Mouse (Mus musculus) hindbrain, embryonic 16.5 days (tissue): ENCODE data around the gene Def8. TPM values are rescaled to one million over a fixed set of nuclear protein-coding genes. Genes with fewer than 3 reads are reported as not detected.
A peak's percentile ranks its signal among the peaks of the same experiment; 100 is the strongest.

Experiments used
- ATAC-seq: fragments of 200-750 bp; cut with Nextera tagmentation; 2 replicates; pipeline ENCODE4 v1.8.0; 2017; ENCODE audit warnings: moderate TSS enrichment, moderate library complexity
- H3K27ac ChIP-seq: fragments of 300-500 bp; sonication (generic); 2 replicates; pipeline ENCODE4 v1.5.1; 2014; ENCODE audit warnings: low read depth, mild to moderate bottlenecking, control low read depth, low read length, moderate library complexity
- H3K27me3 ChIP-seq: fragments of 300-500 bp; sonication (generic); replicated peaks from 2 replicates; pipeline ENCODE4 v1.6.1; 2014; ENCODE audit warnings: low read length; ENCODE audit not compliant: control insufficient read depth, insufficient read depth
- H3K36me3 ChIP-seq: fragments of 300-500 bp; sonication (generic); 2 replicates; pipeline ENCODE4 v1.6.1; 2014; ENCODE audit warnings: mild to moderate bottlenecking, low read length, moderate library complexity, mixed read lengths; ENCODE audit not compliant: control insufficient read depth, insufficient read depth
- H3K4me1 ChIP-seq: fragments of 300-500 bp; sonication (generic); 2 replicates; pipeline ENCODE4 v1.6.1; 2014; ENCODE audit warnings: low read depth, low read length; ENCODE audit not compliant: control insufficient read depth, insufficient read depth
- H3K4me2 ChIP-seq: fragments of 300-500 bp; sonication (generic); 2 replicates; pipeline ENCODE4 v1.6.1; 2014; ENCODE audit warnings: mild to moderate bottlenecking, low read length, control low read depth, moderate library complexity
- H3K4me3 ChIP-seq: fragments of 300-500 bp; sonication (generic); 2 replicates; pipeline ENCODE4 v1.5.1; 2014; ENCODE audit warnings: mild to moderate bottlenecking, low read length, control low read depth, moderate library complexity
- H3K9ac ChIP-seq: fragments of 300-500 bp; sonication (generic); 2 replicates; pipeline ENCODE4 v1.6.1; 2014; ENCODE audit warnings: low read depth, mild to moderate bottlenecking, control low read depth, low read length, moderate library complexity
- H3K9me3 ChIP-seq: fragments of 300-500 bp; sonication (generic); 2 replicates; pipeline ENCODE4 v1.6.1; 2014; ENCODE audit warnings: mild to moderate bottlenecking, low read length, moderate library complexity; ENCODE audit not compliant: control insufficient read depth
- WGBS: fragments of 180-500 bp; shearing (Covaris S2); extraction: QIAGEN DNeasy Blood & Tissue Kit; methylation state at CpG from one replicate; pipeline ENCODE4 v1.1.7; 2014; 5-methylcytosine and 5-hydroxymethylcytosine counted together
- polyA plus RNA-seq: library from polyadenylated mRNA; unstranded; fragments of >200 nt; fragmentation: Nextera tagmentation; extraction: Ambion mirVana; gene quantifications from 2 replicates; pipeline ENCODE4 v1.2.1, GENCODE M21; 2015

The Def8 gene
- polyA plus RNA-seq, 1 experiment from 2014 or later = 50.5 TPM

- Histone ChIP-seq H3K4me1 (peaks cover 17% of the 10 kb centered on the region), H3K4me3 (no peak overlapping the region), H3K9ac (no peak overlapping the region), H3K27me3 (no peaks in the 10 kb centered on the region), H3K4me2 (no peak overlapping the region), H3K9me3 (no peaks in the 10 kb centered on the region), H3K27ac (no peak overlapping the region), H3K36me3 (peaks cover 28% of the 10 kb centered on the region)
- ATAC-seq = no peak
- WGBS = 84% methylated on average over 4 of the region's 4 CpGs
Observed at GRCm38 (mm10) chr8:123419711-123420110, 3.6 kb upstream of the Def8 start.

DNA sequence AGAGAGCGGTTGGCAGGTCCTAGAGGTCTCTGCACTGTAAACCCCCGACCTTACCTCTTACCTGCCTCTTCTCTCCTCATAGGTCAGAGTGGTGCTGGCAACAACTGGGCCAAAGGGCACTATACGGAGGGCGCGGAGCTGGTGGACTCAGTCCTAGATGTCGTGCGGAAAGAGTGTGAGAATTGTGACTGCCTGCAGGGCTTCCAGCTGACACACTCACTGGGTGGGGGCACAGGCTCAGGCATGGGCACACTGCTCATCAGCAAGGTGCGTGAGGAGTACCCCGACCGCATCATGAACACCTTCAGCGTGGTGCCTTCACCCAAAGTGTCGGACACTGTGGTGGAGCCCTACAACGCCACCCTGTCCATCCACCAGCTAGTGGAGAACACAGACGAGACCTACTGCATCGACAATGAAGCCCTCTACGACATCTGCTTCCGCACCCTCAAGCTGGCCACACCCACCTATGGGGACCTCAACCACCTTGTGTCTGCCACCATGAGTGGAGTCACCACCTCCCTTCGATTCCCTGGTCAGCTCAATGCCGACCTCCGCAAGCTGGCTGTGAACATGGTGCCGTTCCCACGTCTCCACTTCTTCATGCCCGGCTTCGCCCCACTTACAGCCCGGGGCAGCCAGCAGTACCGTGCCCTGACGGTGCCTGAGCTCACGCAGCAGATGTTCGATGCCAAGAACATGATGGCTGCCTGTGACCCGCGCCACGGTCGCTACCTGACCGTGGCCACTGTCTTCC is 2.6 kb upstream of the Def8 start:
- WGBS = 94% methylated on average over 34 of the region's 34 CpGs
- H3K4me2 ChIP-seq = no peak overlapping the region
- H3K27ac ChIP-seq = no peak overlapping the region
- H3K4me3 ChIP-seq = no peak overlapping the region
- H3K9ac ChIP-seq = no peak overlapping the region
- H3K36me3 ChIP-seq = peaks cover 28% of the 10 kb centered on the region
- peaks cover 14% of the 10 kb centered on the region for H3K4me1 ChIP-seq
- no peaks in the 10 kb centered on the region for H3K27me3 ChIP-seq
- H3K9me3 ChIP-seq = no peaks in the 10 kb centered on the region
- 0 out of 2 replicates have a peak, but pooled peaks have one; percentile 18 for ATAC-seq

GRCm38 (mm10) chr8:123421325-123421724 is 2.0 kb upstream of the Def8 start:
- no peak overlapping the region for H3K4me3 ChIP-seq
- no peak overlapping the region for H3K4me2 ChIP-seq
- H3K36me3 ChIP-seq = peaks cover 28% of the 10 kb centered on the region
- 90% methylated on average over 19 of the region's 19 CpGs for WGBS
- H3K9me3 ChIP-seq = no peaks in the 10 kb centered on the region
- no peak overlapping the region for H3K9ac ChIP-seq
- ATAC-seq = no peak
- no peaks in the 10 kb centered on the region for H3K27me3 ChIP-seq
- H3K4me1 ChIP-seq = peaks cover 11% of the 10 kb centered on the region
- H3K27ac ChIP-seq = no peak overlapping the region

DNA sequence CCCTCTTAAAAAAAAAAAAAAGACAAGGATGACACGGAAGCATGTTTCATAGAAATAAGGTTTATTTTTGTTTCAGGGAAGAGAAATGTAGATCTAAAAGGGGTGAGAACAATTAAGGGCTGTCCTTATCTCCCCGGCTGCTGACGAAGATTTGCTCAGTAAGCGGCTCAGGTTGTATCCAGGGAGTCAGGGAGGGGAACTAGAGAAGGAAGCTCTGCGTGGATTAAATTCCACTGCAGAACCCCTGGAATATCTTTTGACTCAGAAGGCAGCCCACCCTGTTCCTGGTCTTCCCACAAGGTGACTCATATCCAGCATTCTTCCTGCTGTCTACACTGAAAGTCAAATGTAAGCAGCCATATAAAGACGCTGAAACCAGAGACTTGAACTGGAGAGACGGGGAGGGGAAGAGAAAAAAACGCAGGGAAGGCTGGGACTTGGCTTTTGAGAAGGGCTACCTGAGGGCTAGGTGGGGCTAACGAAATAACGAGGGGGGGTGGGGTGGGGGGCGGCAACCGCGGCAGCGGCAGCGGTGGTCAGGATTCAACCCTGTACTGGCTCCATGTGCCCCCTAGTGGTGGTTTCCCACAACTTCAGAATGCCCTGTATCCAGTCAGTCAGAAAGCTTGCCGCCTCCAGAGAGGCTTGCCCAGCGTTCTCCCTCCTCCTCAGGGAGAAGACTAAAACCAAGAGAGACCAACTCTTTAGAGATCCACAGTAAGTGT is 1.1 kb upstream of the Def8 start:
- peaks cover 28% of the 10 kb centered on the region for H3K36me3 ChIP-seq
- peak; percentile 75 for ATAC-seq
- peaks cover 2% of the 10 kb centered on the region for H3K4me1 ChIP-seq
- no peak overlapping the region for H3K27ac ChIP-seq
- no peaks in the 10 kb centered on the region for H3K27me3 ChIP-seq
- H3K9ac ChIP-seq = no peak overlapping the region
- peaks cover 3% of the 10 kb centered on the region; the same call in 1 of the 2 replicates for H3K9me3 ChIP-seq
- H3K4me2 ChIP-seq = peak overlapping the region; percentile 46
- WGBS = 15% methylated on average over 17 of the region's 17 CpGs
- peak overlapping the region; percentile 12; the same call in 1 of the 2 replicates for H3K4me3 ChIP-seq

GRCm38 (mm10) chr8:123422781-123423159 is 557 bp upstream of the Def8 start:
- H3K36me3 ChIP-seq = peaks cover 28% of the 10 kb centered on the region
- no peak overlapping the region for H3K9ac ChIP-seq

GRCm38 (mm10) chr8:123426511-123427509 is 3.5 kb downstream of the Def8 start:
- Histone ChIP-seq H3K9me3 (peaks cover 32% of the 10 kb centered on the region), H3K4me1 (no peaks in the 10 kb centered on the region), H3K9ac (no peak overlapping the region), H3K4me2 (no peak overlapping the region), H3K4me3 (no peak overlapping the region), H3K27ac (no peak overlapping the region), H3K27me3 (no peaks in the 10 kb centered on the region), H3K36me3 (no peaks in the 10 kb centered on the region)
- 96% methylated on average over 27 of the region's 27 CpGs for WGBS
- ATAC-seq = no peak

More at GRCm38 (mm10) chr8:123422781-123423159, 557 bp upstream of the Def8 start:
- Histone ChIP-seq H3K4me2 (no peak overlapping the region), H3K4me1 (no peaks in the 10 kb centered on the region), H3K27ac (peak overlapping the region; percentile 12; the same call in 1 of the 2 replicates), H3K4me3 (no peak overlapping the region), H3K9me3 (peaks cover 9% of the 10 kb centered on the region), H3K27me3 (no peaks in the 10 kb centered on the region)
- 11% methylated on average over 3 of the region's 3 CpGs for WGBS
- peak; percentile 53 for ATAC-seq

DNA sequence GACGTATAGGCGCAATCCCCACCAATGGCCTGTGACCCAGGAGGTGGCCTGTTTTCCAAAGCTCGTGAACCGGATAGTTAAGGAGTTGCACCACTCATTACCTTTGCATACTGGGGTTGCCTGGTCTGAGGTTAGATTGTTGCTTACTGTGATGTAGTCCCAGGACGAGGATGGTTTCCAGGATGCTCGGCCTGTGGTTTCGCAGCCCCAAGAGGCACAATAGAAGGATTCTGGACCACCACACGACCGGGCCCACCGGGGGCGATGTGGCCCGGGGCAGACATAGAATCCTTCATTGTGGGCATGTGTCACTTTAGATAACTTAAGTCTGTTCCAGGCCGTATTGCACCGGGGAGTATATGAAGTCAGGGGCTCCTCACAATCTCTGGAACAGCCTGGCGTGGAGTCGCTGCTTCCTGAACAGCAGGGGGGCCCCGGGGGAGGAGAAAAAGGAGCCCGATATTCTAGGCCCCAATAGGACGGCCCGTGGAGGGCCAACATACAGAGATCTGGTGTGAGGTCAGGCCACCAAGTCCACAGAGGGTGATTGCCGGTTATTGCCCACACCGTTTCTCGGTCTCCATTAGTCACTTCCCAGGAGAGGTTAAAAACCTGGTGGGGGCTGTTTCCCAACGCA is 4.4 kb downstream of the Def8 start:
- WGBS = 96% methylated on average over 24 of the region's 24 CpGs
- H3K36me3 ChIP-seq = no peaks in the 10 kb centered on the region

DNA sequence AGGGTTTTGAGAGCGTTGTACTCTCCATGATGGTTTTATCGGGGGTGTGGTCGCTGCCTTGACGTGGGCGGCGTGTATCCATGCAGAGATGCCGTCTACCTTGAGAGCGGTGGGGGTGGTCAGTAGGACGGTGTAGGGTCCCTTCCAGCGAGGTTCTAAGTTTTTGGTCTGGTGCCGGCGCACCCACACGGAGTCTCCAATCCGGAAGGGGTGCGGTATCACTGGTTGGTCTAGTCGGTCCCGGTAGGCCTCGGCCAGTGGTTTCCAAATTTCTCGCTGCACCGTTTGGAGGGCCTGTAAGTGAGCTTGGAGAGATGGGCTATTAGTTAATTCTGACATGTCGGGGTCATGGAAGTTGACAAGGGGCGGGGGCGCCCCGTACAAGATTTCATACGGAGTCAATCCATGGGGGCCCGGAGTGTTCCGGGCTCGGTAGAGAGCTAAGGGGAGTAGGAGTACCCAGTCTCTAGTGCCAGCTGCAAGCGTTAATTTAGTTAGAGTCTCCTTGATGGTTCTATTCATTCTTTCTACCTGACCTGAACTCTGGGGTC is 5.1 kb downstream of the Def8 start:
- Histone ChIP-seq H3K4me1 (no peaks in the 10 kb centered on the region), H3K9me3 (peaks cover 41% of the 10 kb centered on the region), H3K4me3 (no peak overlapping the region), H3K27ac (no peak overlapping the region), H3K36me3 (no peaks in the 10 kb centered on the region), H3K9ac (no peak overlapping the region), H3K4me2 (no peak overlapping the region), H3K27me3 (no peaks in the 10 kb centered on the region)
- ATAC-seq = no peak
- WGBS = 99% methylated on average over 29 of the region's 29 CpGs

More for the DNA sequence above, 4.4 kb downstream of the Def8 start:
- Histone ChIP-seq H3K9ac (no peak overlapping the region), H3K4me3 (no peak overlapping the region), H3K4me1 (no peaks in the 10 kb centered on the region), H3K4me2 (no peak overlapping the region), H3K27ac (no peak overlapping the region), H3K27me3 (no peaks in the 10 kb centered on the region), H3K9me3 (peaks cover 38% of the 10 kb centered on the region)
- ATAC-seq = no peak
